Mouse (Mus musculus) ovary, adult 2 months (tissue): ENCODE data around the gene Cyp3a41b. TPM values are rescaled to one million over a fixed set of nuclear protein-coding genes. Genes with fewer than 3 reads are reported as not detected.

ENCODE experiments used
- polyA plus RNA-seq: library from polyadenylated mRNA; depleted of rRNA; stranded (reverse); fragments of >200 nt; gene quantifications from 2 replicates; pipeline ENCODE4 v1.2.3, GENCODE M21; 2012; rRNA removed

Cyp3a41b gene
- not detected in 2 replicates for polyA plus RNA-seq

GRCm38 (mm10) chr5:145584630-145585029, at the start of gene Cyp3a41b:
Cyp3a41b (minus strand) TSS chr5:145584730.

Other genes starting within 250 kb of the Cyp3a41b start
- gene Cyp3a57, start 239.5 kb downstream of the Cyp3a41b start, polyA plus RNA-seq: not detected in 2 replicates
- not detected in 2 replicates for gene Cyp3a16, start 115.0 kb downstream of the Cyp3a41b start, polyA plus RNA-seq
- 0.12 TPM in 1 of 2 replicates, not detected in the other for gene Cyp3a41a, start 135.4 kb upstream of the Cyp3a41b start, polyA plus RNA-seq
- gene Cyp3a44, start 221.1 kb upstream of the Cyp3a41b start, polyA plus RNA-seq: not detected in 2 replicates